Mouse (Mus musculus): Measurements from ENCODE around the gene Ankrd61. TPM values are rescaled to one million over a fixed set of nuclear protein-coding genes. Genes with fewer than 3 reads are reported as not detected.

The Ankrd61 gene
- polyA plus RNA-seq, 1 experiment from 2014 or later: 0.32 TPM

DNA sequence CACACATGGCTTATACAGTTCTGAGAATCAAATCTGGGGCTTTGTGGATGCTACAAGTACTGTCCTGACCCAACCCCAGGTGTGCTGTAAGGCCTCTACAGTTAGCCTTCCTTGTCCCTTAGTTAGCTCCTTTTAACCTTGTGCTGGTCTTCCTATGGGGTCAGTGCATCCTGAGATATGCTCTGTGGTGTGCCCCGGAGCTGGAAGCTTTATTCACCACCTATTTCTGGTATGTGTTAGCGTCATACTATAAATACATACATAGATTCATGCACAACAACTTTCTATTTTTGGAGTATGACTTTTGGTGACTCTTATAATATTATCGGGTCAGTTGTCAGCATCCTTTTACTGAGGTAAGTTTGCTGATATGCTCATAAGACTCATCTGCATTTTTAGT lies 12.2 kb downstream of the Ankrd61 start:
- H3K9me3 ChIP-seq: no peaks in the 10 kb centered on the region

GRCm38 (mm10) chr5:143874571-143874970 lies 22.9 kb downstream of the Ankrd61 start:
- Histone ChIP-seq H3K27ac (no peak overlapping the region), H3K4me2 (replicated peaks) (no peak overlapping the region), H3K9ac (no peak overlapping the region), H3K36me3 (peaks cover 74% of the 10 kb centered on the region), H3K27me3 (replicated peaks) (no peaks in the 10 kb centered on the region), H3K4me3 (no peak overlapping the region), H3K9me3 (no peaks in the 10 kb centered on the region), H3K4me1 (no peaks in the 10 kb centered on the region)
- WGBS: 84% methylated on average over 4 of the region's 4 CpGs
- ATAC-seq (ENCODE audit: low FRiP score, low read depth): no peak

More for the DNA sequence above, 12.2 kb downstream of the Ankrd61 start:
- no peak overlapping the region for H3K27ac ChIP-seq
- WGBS: 98% methylated on average over 3 of the region's 3 CpGs
- H3K4me1 ChIP-seq: no peaks in the 10 kb centered on the region
- H3K27me3 ChIP-seq (replicated peaks): no peaks in the 10 kb centered on the region
- H3K4me3 ChIP-seq: no peak overlapping the region
- H3K36me3 ChIP-seq: peaks cover 94% of the 10 kb centered on the region
- ATAC-seq (ENCODE audit: low FRiP score, low read depth): no peak
- no peak overlapping the region for H3K9ac ChIP-seq
- no peak overlapping the region for H3K4me2 ChIP-seq (replicated peaks)

- WGBS: 91% methylated on average over 11 of the region's 11 CpGs
- Histone ChIP-seq H3K36me3 (peaks cover 47% of the 10 kb centered on the region), H3K4me2 (replicated peaks) (no peak overlapping the region), H3K9ac (no peak overlapping the region), H3K27me3 (replicated peaks) (no peaks in the 10 kb centered on the region), H3K4me1 (no peaks in the 10 kb centered on the region), H3K4me3 (no peak overlapping the region), H3K27ac (no peak overlapping the region), H3K9me3 (no peaks in the 10 kb centered on the region)
- ATAC-seq (ENCODE audit: low FRiP score, low read depth): no peak
Observed at GRCm38 (mm10) chr5:143871547-143872169, 25.8 kb downstream of the Ankrd61 start.

Other genes starting within 250 kb of the Ankrd61 start
- gene Usp42, start 165.4 kb downstream of the Ankrd61 start, polyA plus RNA-seq (2016; fragmentation: Nextera tagmentation; extraction: Ambion mirVana): 34.3 and 35.4 TPM in 2 replicates
- gene Eif2ak1, start 79.9 kb downstream of the Ankrd61 start, polyA plus RNA-seq (2016; fragmentation: Nextera tagmentation; extraction: Ambion mirVana): 47.9 and 53.0 TPM in 2 replicates
- gene Aimp2, start 12.2 kb upstream of the Ankrd61 start, polyA plus RNA-seq (2016; fragmentation: Nextera tagmentation; extraction: Ambion mirVana): 80.0 and 88.8 TPM in 2 replicates
- 28.8 and 34.1 TPM in 2 replicates for gene Pms2, start 12.3 kb upstream of the Ankrd61 start, polyA plus RNA-seq (2016; fragmentation: Nextera tagmentation; extraction: Ambion mirVana)
- gene Gm42421, start 30.5 kb upstream of the Ankrd61 start, polyA plus RNA-seq (2016; fragmentation: Nextera tagmentation; extraction: Ambion mirVana): 1.0 and 2.1 TPM in 2 replicates
- 1.5 and 1.9 TPM in 2 replicates for gene Rsph10b, start 35.4 kb upstream of the Ankrd61 start, polyA plus RNA-seq (2016; fragmentation: Nextera tagmentation; extraction: Ambion mirVana)
- gene Ccz1, start 117.2 kb upstream of the Ankrd61 start, polyA plus RNA-seq (2016; fragmentation: Nextera tagmentation; extraction: Ambion mirVana): 105 and 120 TPM in 2 replicates
- 0.32 TPM in 1 of 2 replicates, not detected in the other for gene Ocm, start 129.0 kb upstream of the Ankrd61 start, polyA plus RNA-seq (2016; fragmentation: Nextera tagmentation; extraction: Ambion mirVana)
- gene Lmtk2, start 202.8 kb upstream of the Ankrd61 start, polyA plus RNA-seq (2016; fragmentation: Nextera tagmentation; extraction: Ambion mirVana): 7.7 and 9.0 TPM in 2 replicates

All from neural tube, embryonic 12.5 days (tissue).